Mouse (Mus musculus) G1E (cell line): ENCODE data around the gene Spock1. TPM values are rescaled to one million over a fixed set of nuclear protein-coding genes. Genes with fewer than 3 reads are reported as not detected.

ENCODE experiments used
- ATAC-seq: 2 replicates; pipeline ENCODE4 v1.8.0; 2016; ENCODE audit warnings: mild to moderate bottlenecking; ENCODE audit not compliant: insufficient number of reproducible peaks, poor library complexity, low FRiP score, severe bottlenecking; ENCODE audit errors: extremely low read depth
- DNase-seq: peaks from one replicate; pipeline ENCODE4 v3.0.0; 2012; ENCODE audit warnings: low spot score
- H3K27me3 ChIP-seq: 2 replicates; pipeline ENCODE4 v1.6.1; 2012; ENCODE audit warnings: mild to moderate bottlenecking, low read length, inconsistent platforms; ENCODE audit not compliant: insufficient read depth
- H3K36me3 ChIP-seq: replicated peaks from 2 replicates; pipeline ENCODE3; 2012; ENCODE audit warnings: mild to moderate bottlenecking, inconsistent platforms
- H3K4me1 ChIP-seq: 2 replicates; pipeline ENCODE4 v1.6.1; 2012; ENCODE audit warnings: low read depth, low read length, inconsistent platforms, mixed read lengths; ENCODE audit not compliant: insufficient read depth
- H3K4me3 ChIP-seq: 2 replicates; pipeline ENCODE4 v1.5.1; 2012; ENCODE audit warnings: low read depth, mild to moderate bottlenecking, inconsistent platforms, low read length, moderate library complexity, mixed read lengths
- H3K9me3 ChIP-seq: replicated peaks from 2 replicates; pipeline ENCODE4 v1.6.1; 2012; ENCODE audit warnings: inconsistent platforms
- CTCF ChIP-seq: IDR thresholded peaks from 2 replicates; pipeline ENCODE4 v1.5.1; 2012; ENCODE audit warnings: low read depth, low read length, inconsistent platforms, mixed read lengths
- GATA1 ChIP-seq: IDR thresholded peaks from 2 replicates; pipeline ENCODE4 v1.6.1; 2012; ENCODE audit warnings: borderline replicate concordance, low read length, inconsistent platforms, mixed read lengths
- GATA2 ChIP-seq: IDR thresholded peaks from 2 replicates; pipeline ENCODE4 v1.6.1; 2012; ENCODE audit warnings: low read depth, low read length, inconsistent platforms, borderline replicate concordance
- POLR2AphosphoS5 ChIP-seq: IDR thresholded peaks from 2 replicates; pipeline ENCODE4 v1.6.1; 2012; ENCODE audit warnings: low read depth, low read length, inconsistent platforms; ENCODE audit not compliant: insufficient replicate concordance
- TAL1 ChIP-seq: conservative IDR thresholded peaks from 2 replicates; pipeline ENCODE4 v1.6.1; 2012; ENCODE audit warnings: low read depth, low read length, inconsistent platforms, mixed read lengths
- polyA plus RNA-seq: library from polyadenylated mRNA; stranded (reverse); fragments of >175 nt; gene quantifications from 2 replicates; pipeline ENCODE4 v1.2.3, GENCODE M21; 2012
- total RNA-seq, 2 experiments: library from RNA; stranded (forward) in 1 of 2; stranded (reverse) in 1 of 2; fragments of 200-1000 nt in 1 of 2; fragments of >200 nt in 1 of 2; fragmentation: Nextera tagmentation in 1 of 2; gene quantifications; 2 replicates each; pipeline ENCODE4 v1.2.3; 2014 to 2017

The Spock1 gene
- total and polyA plus RNA-seq, 3 experiments = 0.22 TPM; not detected in 2

DNA sequence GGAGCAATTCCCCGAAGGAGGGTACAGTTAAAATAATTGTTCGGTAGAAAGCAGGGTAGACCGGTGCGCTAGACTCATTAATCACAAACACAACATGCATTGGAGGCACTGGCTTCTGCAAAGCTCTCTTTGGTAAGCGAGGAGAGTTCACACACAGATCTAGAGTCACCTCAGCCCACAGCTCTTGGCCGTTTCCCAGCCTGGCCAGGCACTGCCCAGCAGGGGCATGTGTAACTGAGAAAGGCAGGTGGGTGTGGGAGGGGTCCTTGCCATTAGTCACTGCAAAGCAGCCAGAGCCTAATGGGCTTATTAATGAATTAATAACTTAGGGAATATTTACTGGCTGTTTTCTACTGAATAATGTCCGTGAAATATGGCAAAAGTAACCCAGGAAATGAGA, 172.1 kb downstream of the Spock1 start:
- DNase-seq (no peak), ATAC-seq (no peak)
- no peaks in the 10 kb centered on the region for H3K27me3 ChIP-seq
- no peak overlapping the region for H3K4me3 ChIP-seq
- no peak for TF ChIP-seq POLR2AphosphoS5
- TF ChIP-seq GATA1 = no peak
- no peak for TF ChIP-seq GATA2
- no peak for TF ChIP-seq TAL1
- TF ChIP-seq CTCF = no peak
- no peaks in the 10 kb centered on the region for H3K36me3 ChIP-seq
- no peaks in the 10 kb centered on the region for H3K4me1 ChIP-seq
- peaks cover 86% of the 10 kb centered on the region for H3K9me3 ChIP-seq

DNA sequence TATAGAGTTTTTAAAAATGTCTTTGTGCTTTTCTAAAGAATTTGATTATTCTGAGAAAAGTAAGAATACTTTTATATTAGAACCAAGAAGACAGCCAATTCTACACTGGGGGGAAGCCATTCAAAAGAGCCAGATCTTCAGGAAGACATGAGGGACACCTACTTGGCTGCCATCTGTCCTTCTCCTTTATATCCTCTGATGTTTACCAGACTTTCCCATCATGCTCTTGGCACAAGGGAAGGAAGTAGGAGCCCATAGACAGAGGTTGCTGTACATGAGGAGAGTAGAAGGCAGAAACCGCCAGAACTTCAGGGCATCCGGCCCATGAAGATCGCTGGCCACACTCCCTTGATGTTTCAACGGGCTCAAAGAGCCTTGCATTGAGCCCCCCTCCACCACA, 173.6 kb downstream of the Spock1 start:
- H3K9me3 ChIP-seq = peaks cover 86% of the 10 kb centered on the region
- ATAC-seq = no peak
- TF ChIP-seq GATA1 (no peak), TAL1 (no peak), POLR2AphosphoS5 (no peak), GATA2 (no peak), CTCF (no peak)

DNA sequence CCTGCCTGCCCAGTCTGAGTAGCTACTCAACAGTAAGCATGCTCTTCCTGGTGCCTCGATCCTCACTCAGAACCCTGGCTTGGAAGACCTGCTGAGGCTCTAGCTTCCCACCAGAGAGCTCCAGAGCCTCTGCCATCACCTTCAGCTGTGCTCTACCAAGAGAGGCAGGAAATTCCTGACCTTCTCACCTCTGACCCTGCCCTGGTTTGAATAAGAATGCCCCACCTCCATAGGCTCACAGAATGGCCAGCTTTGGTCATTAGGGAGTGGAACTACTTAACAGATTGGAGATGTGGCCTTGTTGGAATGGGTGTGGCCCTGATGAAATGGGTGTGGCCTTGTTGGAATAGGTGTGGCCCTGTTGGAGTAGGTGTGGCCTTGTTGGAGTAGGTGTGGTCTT, 174.6 kb downstream of the Spock1 start:
- DNase-seq (no peak), ATAC-seq (no peak)
- Histone ChIP-seq H3K36me3 (no peaks in the 10 kb centered on the region), H3K4me3 (no peak overlapping the region), H3K9me3 (peaks cover 85% of the 10 kb centered on the region), H3K4me1 (no peaks in the 10 kb centered on the region), H3K27me3 (no peaks in the 10 kb centered on the region)
- TF ChIP-seq CTCF (no peak), TAL1 (no peak)

More for the DNA sequence above, 173.6 kb downstream of the Spock1 start:
- no peaks in the 10 kb centered on the region for H3K36me3 ChIP-seq
- no peaks in the 10 kb centered on the region for H3K4me1 ChIP-seq
- DNase-seq = no peak
- no peaks in the 10 kb centered on the region for H3K27me3 ChIP-seq
- H3K4me3 ChIP-seq = no peak overlapping the region

DNA sequence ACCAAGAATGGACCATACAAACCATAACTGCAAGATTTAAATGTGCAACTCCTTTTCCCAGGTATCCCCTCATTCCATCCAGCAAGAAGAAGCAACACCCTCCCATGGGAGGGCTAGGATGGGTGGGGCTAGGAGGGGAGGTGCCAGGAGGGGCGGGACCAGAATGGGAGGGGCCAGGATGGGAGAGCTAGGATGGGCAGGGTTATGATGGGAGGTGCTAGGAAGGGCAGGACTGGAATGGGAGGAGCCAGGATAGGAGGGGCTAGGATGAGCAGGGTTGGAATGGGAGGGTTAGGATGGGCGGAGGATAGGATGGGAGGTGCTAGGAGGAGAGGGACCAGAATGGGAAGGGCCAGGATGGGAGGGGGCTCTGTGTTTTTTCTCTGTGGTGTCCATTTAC, 175.9 kb downstream of the Spock1 start:
- ATAC-seq (no peak), DNase-seq (no peak)
- no peak for TF ChIP-seq TAL1
- no peak for TF ChIP-seq CTCF
- TF ChIP-seq GATA1 = no peak
- no peak for TF ChIP-seq POLR2AphosphoS5
- no peak for TF ChIP-seq GATA2
- Histone ChIP-seq H3K4me3 (no peak overlapping the region), H3K27me3 (no peaks in the 10 kb centered on the region), H3K4me1 (no peaks in the 10 kb centered on the region), H3K36me3 (no peaks in the 10 kb centered on the region), H3K9me3 (peaks cover 83% of the 10 kb centered on the region)

DNA sequence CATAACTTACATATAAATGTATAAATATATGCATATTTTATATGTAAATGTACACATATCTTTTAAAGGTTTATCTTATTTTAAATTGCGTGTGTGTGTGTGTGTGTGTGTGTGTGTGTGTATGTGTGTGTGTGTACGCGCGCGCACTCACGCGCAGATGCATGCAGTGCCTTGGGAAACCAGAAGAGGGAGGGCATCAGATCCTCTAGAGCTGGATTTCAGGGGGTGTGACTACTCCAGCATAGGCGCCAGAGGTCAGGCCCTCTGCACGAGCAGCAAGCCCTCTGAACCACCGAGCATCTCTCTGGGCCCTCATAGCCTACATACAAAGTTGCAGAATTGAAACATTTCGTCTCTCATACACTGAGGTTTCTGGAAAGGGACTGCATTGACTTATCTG, 180.4 kb downstream of the Spock1 start:
- Histone ChIP-seq H3K4me3 (no peak overlapping the region), H3K36me3 (no peaks in the 10 kb centered on the region), H3K27me3 (no peaks in the 10 kb centered on the region), H3K9me3 (peaks cover 82% of the 10 kb centered on the region), H3K4me1 (no peaks in the 10 kb centered on the region)
- ATAC-seq (no peak), DNase-seq (no peak)
- TF ChIP-seq CTCF (no peak), TAL1 (no peak), GATA1 (no peak), GATA2 (no peak), POLR2AphosphoS5 (no peak)

DNA sequence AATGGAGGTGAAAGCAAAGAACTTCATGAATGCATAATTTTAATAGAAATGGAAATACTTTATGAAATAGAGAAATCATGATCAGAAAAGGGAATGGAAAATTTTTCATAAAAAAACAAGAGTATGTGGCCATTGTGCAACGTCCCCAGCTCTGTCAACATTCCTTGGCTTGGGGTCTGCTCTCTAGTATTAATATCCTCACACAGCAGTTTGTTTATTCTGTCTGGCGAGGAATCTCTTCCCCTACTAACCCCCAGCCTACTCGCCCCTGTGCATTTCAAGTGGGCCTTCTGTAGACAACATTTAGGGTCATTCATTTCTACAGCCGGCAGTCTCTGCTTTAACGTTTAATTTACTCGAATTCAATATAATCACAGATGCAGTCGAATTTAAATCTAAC, 181.5 kb downstream of the Spock1 start:
- no peaks in the 10 kb centered on the region for H3K4me1 ChIP-seq
- no peaks in the 10 kb centered on the region for H3K27me3 ChIP-seq
- TF ChIP-seq TAL1 = no peak
- no peak for TF ChIP-seq GATA2
- TF ChIP-seq GATA1 = no peak
- no peak for TF ChIP-seq POLR2AphosphoS5
- no peak for TF ChIP-seq CTCF
- H3K4me3 ChIP-seq = no peak overlapping the region
- peaks cover 84% of the 10 kb centered on the region for H3K9me3 ChIP-seq
- ATAC-seq (no peak), DNase-seq (no peak)
- H3K36me3 ChIP-seq = no peaks in the 10 kb centered on the region

DNA sequence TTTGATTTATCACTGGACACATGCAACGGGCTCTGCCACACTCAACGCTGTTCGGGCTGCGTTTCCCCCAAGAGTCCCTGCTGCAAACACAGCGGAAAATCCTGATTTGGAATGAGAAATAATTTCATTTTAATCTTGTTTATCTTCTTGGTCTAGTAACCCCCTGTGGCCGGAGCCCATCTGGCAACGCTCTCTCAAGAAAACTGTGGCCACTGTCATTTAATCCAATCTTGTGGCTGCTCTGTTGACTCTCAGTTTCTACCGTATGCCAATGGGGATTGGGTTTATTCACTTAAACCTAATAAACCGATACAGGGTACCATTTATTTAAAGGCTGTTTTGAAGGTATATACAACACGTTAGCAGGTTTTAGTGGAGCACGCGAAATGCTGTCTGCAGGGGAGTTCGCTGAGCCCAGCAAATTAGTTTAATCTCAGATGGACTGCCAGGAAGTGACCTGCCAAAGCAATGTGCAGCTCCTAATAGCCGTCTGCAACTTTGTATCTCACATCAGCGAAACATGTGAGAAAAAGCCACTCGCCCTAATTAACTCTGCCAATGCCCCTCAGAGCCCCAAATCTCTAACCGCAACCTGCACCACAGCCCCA, 185.7 kb downstream of the Spock1 start:
- DNase-seq (no peak), ATAC-seq (no peak)
- Histone ChIP-seq H3K4me3 (no peak overlapping the region), H3K27me3 (no peaks in the 10 kb centered on the region), H3K9me3 (peaks cover 80% of the 10 kb centered on the region), H3K4me1 (no peaks in the 10 kb centered on the region), H3K36me3 (no peaks in the 10 kb centered on the region)
- TF ChIP-seq GATA2 (no peak), CTCF (no peak), GATA1 (no peak), POLR2AphosphoS5 (no peak)
